Mouse (Mus musculus) testis, adult 2 months (tissue): ENCODE data around the gene Nudt14.

Experiments used
- CTCF ChIP-seq: fragments of 200-500 bp; IDR thresholded peaks from 2 replicates; pipeline ENCODE4 v1.5.1; 2012; ENCODE audit warnings: low read depth, mild to moderate bottlenecking, inconsistent platforms, low read length, moderate library complexity; ENCODE audit not compliant: control insufficient read depth, insufficient read depth, insufficient replicate concordance
- POLR2A ChIP-seq: fragments of 200-500 bp; IDR thresholded peaks from 2 replicates; pipeline ENCODE4 v1.6.1; 2012; ENCODE audit warnings: low read depth, mild to moderate bottlenecking, inconsistent platforms, low read length, moderate library complexity; ENCODE audit not compliant: control insufficient read depth

GRCm38 (mm10) chr12:112917906-112918305 is 24.0 kb downstream of the Nudt14 start:
- TF ChIP-seq CTCF, result no peak
- no peak for TF ChIP-seq POLR2A
